Mouse (Mus musculus) heart, postnatal 0 days (tissue): ENCODE measurements around the gene Zfp282. TPM values are rescaled to one million over a fixed set of nuclear protein-coding genes. Genes with fewer than 3 reads are reported as not detected.

ENCODE experiments used
- ATAC-seq: fragments of 200-750 bp; cut with Nextera tagmentation; 2 replicates; pipeline ENCODE4 v1.8.0; 2017; ENCODE audit warnings: low read depth, moderate number of reproducible peaks, moderate library complexity; ENCODE audit not compliant: insufficient read depth
- DNase-seq: peaks from one replicate; pipeline ENCODE4 v3.0.0-alpha.2; 2016; ENCODE audit warnings: low spot score
- H3K27ac ChIP-seq: fragments of 300-500 bp; sonication (generic); 2 replicates; pipeline ENCODE4 v1.5.1; 2014; ENCODE audit warnings: low read depth, mild to moderate bottlenecking
- H3K27me3 ChIP-seq: fragments of 300-500 bp; sonication (generic); 2 replicates; pipeline ENCODE4 v1.6.1; 2014; ENCODE audit warnings: low read length, mixed read lengths; ENCODE audit not compliant: control insufficient read depth, insufficient read depth
- H3K36me3 ChIP-seq: fragments of 300-500 bp; sonication (generic); replicated peaks from 2 replicates; pipeline ENCODE4 v1.6.1; 2014; ENCODE audit warnings: low read length, mixed read lengths; ENCODE audit not compliant: control insufficient read depth, insufficient read depth
- H3K4me1 ChIP-seq: fragments of 300-500 bp; sonication (generic); 2 replicates; pipeline ENCODE4 v1.6.1; 2014; ENCODE audit warnings: antibody characterized with exemption; ENCODE audit not compliant: control insufficient read depth, insufficient read depth
- H3K4me2 ChIP-seq: fragments of 300-500 bp; sonication (generic); 2 replicates; pipeline ENCODE4 v1.6.1; 2014; ENCODE audit warnings: low read depth, mild to moderate bottlenecking, low read length, moderate library complexity
- H3K4me3 ChIP-seq: fragments of 300-500 bp; sonication (generic); 2 replicates; pipeline ENCODE4 v1.5.1; 2014; ENCODE audit warnings: low read depth, low read length
- H3K9ac ChIP-seq: fragments of 300-500 bp; sonication (generic); replicated peaks from 2 replicates; pipeline ENCODE4 v1.6.1; 2014; ENCODE audit warnings: low read depth, low read length, mixed read lengths
- H3K9me3 ChIP-seq: fragments of 300-500 bp; sonication (generic); replicated peaks from 2 replicates; pipeline ENCODE4 v1.6.1; 2016; ENCODE audit warnings: low read length; ENCODE audit not compliant: control insufficient read depth
- CTCF ChIP-seq: IDR thresholded peaks from 2 replicates; pipeline ENCODE4 v1.5.1; 2016; ENCODE audit warnings: antibody characterized with exemption, control low read depth, low read depth
- EP300 ChIP-seq: IDR thresholded peaks from 2 replicates; pipeline ENCODE4 v1.6.1; 2016; ENCODE audit warnings: antibody characterized with exemption, low read depth
- WGBS: fragments of 180-500 bp; shearing (Covaris S2); extraction: QIAGEN DNeasy Blood & Tissue Kit; methylation state at CpG from one replicate; pipeline ENCODE4 v1.1.7; 2014; 5-methylcytosine and 5-hydroxymethylcytosine counted together
- polyA plus RNA-seq: library from polyadenylated mRNA; unstranded; fragments of >200 nt; fragmentation: Nextera tagmentation; extraction: Ambion mirVana; gene quantifications from 2 replicates; pipeline ENCODE4 v1.2.1, GENCODE M21; 2015
- total RNA-seq: library from RNA; depleted of rRNA; stranded (reverse); fragments of >200 nt; gene quantifications from 2 replicates; pipeline ENCODE4 v1.2.3, GENCODE M21; 2014; ENCODE audit warnings: low replicate concordance; rRNA removed

Zfp282 gene
- total and polyA plus RNA-seq, 2 experiments from 2014 or later, result 4.8 to 10.3 TPM

DNA sequence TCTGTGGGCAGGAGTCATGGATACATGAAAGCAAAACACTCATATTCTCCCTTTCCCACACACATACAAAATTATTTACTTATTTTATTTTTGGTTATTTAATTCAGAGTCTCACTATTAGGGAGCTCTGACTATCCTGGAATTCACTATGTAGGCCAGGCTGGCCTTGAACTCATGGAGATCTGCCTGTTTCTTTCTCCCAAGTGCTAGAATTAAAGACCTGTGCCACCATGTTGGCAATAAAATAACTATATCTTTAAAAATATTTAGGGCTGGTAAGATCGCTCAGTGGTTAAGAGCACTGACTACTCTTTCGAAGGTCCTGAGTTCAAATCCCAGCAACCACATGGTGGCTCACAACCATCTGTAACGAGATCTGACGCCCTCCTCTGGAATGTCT, 70.4 kb downstream of the Zfp282 start:
- H3K4me2 ChIP-seq, result no peak overlapping the region
- TF ChIP-seq CTCF (no peak), EP300 (no peak)

DNA sequence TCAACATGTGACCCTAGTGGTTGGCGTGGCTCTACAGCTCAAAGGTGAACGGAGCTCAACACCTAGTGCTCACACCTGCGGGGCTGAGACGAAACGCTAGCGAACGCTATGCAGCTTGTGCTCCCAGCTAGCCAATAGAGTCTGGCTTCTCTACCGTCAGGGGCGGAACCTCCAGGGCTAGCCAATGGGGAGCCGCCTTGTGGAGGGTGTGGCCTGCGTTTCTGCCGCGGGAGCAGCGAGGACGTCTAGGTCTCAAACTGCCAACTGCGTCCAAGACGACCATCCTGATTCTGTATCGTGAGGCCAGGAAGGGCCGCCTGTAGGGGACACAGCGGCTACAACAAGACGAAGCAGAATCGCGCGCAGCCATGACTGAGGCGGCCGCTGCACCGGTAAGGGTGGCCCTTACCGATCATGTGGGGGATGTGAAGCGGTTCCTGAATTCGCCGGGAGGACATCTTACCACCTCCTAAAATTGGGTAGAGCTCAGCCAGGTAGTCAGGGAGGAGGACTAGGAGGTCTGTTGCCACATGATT, 76.3 kb downstream of the Zfp282 start, which contains the start of gene Zfp956:
TSS of gene Zfp956 (plus strand) at position 200 of the 536 bp plus-strand sequence.
- DNase-seq (peak; percentile 93), ATAC-seq (peak; percentile 99)
- 0 out of 2 replicates have a peak, but pooled peaks cover 3% of the 10 kb centered on the region for H3K36me3 ChIP-seq
- TF ChIP-seq CTCF, result 0 out of 2 replicates have a peak, but pooled peaks have one; percentile 4
- TF ChIP-seq EP300, result no peak
- 0 out of 2 replicates have a peak, but pooled peaks cover 5% of the 10 kb centered on the region for H3K4me1 ChIP-seq
- peak within 1 kb of the TSS; percentile 84 for H3K4me2 ChIP-seq
- peak within 1 kb of the TSS; percentile 59 for H3K4me3 ChIP-seq
- 0% methylated on average over 31 of the region's 31 CpGs for WGBS
- no peaks in the 10 kb centered on the region for H3K9me3 ChIP-seq
- H3K27me3 ChIP-seq, result peaks cover 36% of the 10 kb centered on the region
- H3K27ac ChIP-seq, result no peak within 1 kb of the TSS
- peak within 1 kb of the TSS; percentile 59 for H3K9ac ChIP-seq

More for the DNA sequence above, 70.4 kb downstream of the Zfp282 start:
- Histone ChIP-seq H3K4me3 (no peak overlapping the region), H3K4me1 (no peaks in the 10 kb centered on the region), H3K36me3 (no peaks in the 10 kb centered on the region), H3K9ac (no peak overlapping the region), H3K9me3 (no peaks in the 10 kb centered on the region), H3K27ac (no peak overlapping the region), H3K27me3 (peaks cover 20% of the 10 kb centered on the region)
- DNase-seq, result no peak
- 87% methylated on average over 4 of the region's 4 CpGs for WGBS
- no peak for ATAC-seq

DNA sequence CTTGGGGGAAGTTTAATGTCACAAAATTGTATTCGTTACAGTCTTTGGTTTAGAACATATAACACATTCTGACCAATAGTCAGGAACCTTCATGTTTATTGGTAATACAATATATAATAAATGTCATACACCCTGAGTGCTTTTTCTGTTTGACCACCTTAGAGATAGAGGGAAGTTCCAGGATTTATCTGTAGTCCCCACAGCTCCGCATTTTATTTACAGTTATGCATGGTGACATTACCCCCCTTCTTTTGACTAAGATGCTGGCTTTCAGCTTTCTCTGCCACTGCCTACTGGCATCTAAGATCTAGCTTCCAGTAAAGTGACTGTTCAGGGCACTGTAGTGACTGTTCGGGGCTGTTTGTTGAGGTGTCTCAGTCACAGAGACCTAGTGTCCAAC, 77.4 kb downstream of the Zfp282 start:
- Histone ChIP-seq H3K36me3 (0 out of 2 replicates have a peak, but pooled peaks cover 3% of the 10 kb centered on the region), H3K4me1 (0 out of 2 replicates have a peak, but pooled peaks cover 5% of the 10 kb centered on the region), H3K4me2 (no peak overlapping the region; the same call in 1 of the 2 replicates), H3K9ac (no peak overlapping the region), H3K27ac (no peak overlapping the region), H3K9me3 (no peaks in the 10 kb centered on the region), H3K27me3 (peaks cover 36% of the 10 kb centered on the region), H3K4me3 (0 out of 2 replicates have a peak overlapping the region, but pooled peaks have one; percentile 59)
- ATAC-seq (no peak), DNase-seq (no peak)
- 91% methylated on average over 3 of the region's 3 CpGs for WGBS
- TF ChIP-seq EP300 (no peak), CTCF (no peak)

DNA sequence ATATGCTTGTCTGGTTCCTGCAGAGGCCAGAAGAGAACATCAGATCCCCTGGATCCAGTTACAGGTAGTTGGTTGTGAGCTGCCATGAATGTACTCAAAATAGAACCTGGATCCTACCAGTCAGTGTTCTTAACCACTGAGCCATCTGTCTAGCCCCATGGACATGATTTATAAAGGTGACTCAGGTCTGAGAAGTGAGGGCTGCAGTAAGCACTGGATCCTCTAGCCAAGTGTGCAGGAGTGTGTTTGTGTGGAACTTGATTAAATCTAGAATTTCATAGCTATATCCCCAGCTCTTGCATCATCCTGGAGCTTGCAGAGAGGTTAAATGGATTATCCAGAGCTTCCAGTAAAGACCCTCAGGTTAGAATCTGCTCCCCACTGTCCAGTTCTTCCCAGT, 80.8 kb downstream of the Zfp282 start:
- ATAC-seq, result no peak

More for the DNA sequence above, 80.8 kb downstream of the Zfp282 start:
- Histone ChIP-seq H3K4me1 (0 out of 2 replicates have a peak, but pooled peaks cover 5% of the 10 kb centered on the region), H3K4me3 (no peak overlapping the region), H3K36me3 (peaks cover 20% of the 10 kb centered on the region; the same call in 1 of the 2 replicates), H3K9ac (no peak overlapping the region), H3K4me2 (no peak overlapping the region), H3K27me3 (peaks cover 15% of the 10 kb centered on the region; the same call in 1 of the 2 replicates), H3K9me3 (no peaks in the 10 kb centered on the region), H3K27ac (no peak overlapping the region)
- DNase-seq, result no peak
- no peak for TF ChIP-seq CTCF

Other genes with a start within 250 kb of the Zfp282 start
- gene Pdia4, start 63.8 kb upstream of the Zfp282 start, total RNA-seq, result 36.0 and 45.1 TPM in 2 replicates
- 51.4 and 66.0 TPM in 2 replicates for gene Pdia4, start 63.8 kb upstream of the Zfp282 start, polyA plus RNA-seq
- 0.69 TPM in 1 of 2 replicates, not detected in the other for gene Zfp786, start 46.3 kb upstream of the Zfp282 start, total RNA-seq
- 0.70 and 0.85 TPM in 2 replicates for gene Zfp786, start 46.3 kb upstream of the Zfp282 start, polyA plus RNA-seq
- gene Zfp398, start 41.5 kb upstream of the Zfp282 start, total RNA-seq, result 6.7 and 9.1 TPM in 2 replicates
- 2.9 and 3.0 TPM in 2 replicates for gene Zfp398, start 41.5 kb upstream of the Zfp282 start, polyA plus RNA-seq
- 5.8 and 7.8 TPM in 2 replicates for gene Zfp212, start 43.3 kb downstream of the Zfp282 start, total RNA-seq
- 5.9 and 7.5 TPM in 2 replicates for gene Zfp212, start 43.3 kb downstream of the Zfp282 start, polyA plus RNA-seq
- 2.2 and 2.4 TPM in 2 replicates for gene Zfp956, start 76.2 kb downstream of the Zfp282 start, total RNA-seq
- gene Zfp956, start 76.2 kb downstream of the Zfp282 start, polyA plus RNA-seq, result 1.2 and 2.0 TPM in 2 replicates
- gene Zfp777, start 171.7 kb downstream of the Zfp282 start, total RNA-seq, result 9.6 and 25.5 TPM in 2 replicates
- 1.7 and 2.4 TPM in 2 replicates for gene Zfp777, start 171.7 kb downstream of the Zfp282 start, polyA plus RNA-seq
- gene Zfp746, start 209.4 kb downstream of the Zfp282 start, total RNA-seq, result 35.4 and 77.5 TPM in 2 replicates
- gene Zfp746, start 209.4 kb downstream of the Zfp282 start, polyA plus RNA-seq, result 6.2 and 6.7 TPM in 2 replicates